Mouse (Mus musculus) erythroblast, embryonic 14.5 days (primary cell): Measurements from ENCODE around the gene Efcab5.

Experiments used
- GATA1 ChIP-seq: IDR thresholded peaks from 2 replicates; pipeline ENCODE4 v1.6.1; 2012; ENCODE audit warnings: low read length, inconsistent platforms, mixed read lengths
- TAL1 ChIP-seq: IDR thresholded peaks from 3 replicates; pipeline ENCODE4 v1.6.1; 2012; ENCODE audit warnings: low read length, inconsistent platforms, mixed read lengths

DNA sequence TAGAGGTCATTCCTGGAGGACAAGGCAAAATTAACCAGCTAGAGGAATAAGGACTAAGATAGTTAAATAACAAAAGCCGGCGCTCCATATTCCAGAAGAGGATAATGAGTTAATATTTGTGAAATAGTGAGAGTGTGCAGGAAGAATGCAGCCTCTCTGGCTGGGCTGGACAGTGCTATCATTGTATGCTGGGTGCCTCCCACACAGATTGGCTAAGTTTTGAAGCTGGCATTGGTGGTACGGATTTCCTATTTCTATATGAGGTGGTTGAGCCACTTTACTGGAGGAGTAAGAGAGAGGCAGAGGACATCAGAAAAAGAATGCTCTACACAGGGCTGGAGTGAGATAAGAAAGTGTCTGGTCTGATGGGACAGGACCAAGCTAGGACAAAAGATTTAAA is 9.0 kb downstream of the Efcab5 start:
- TF ChIP-seq GATA1 (no peak), TAL1 (no peak)
